Mouse (Mus musculus): ENCODE measurements at regions not wholly inside any gene's neighbourhood (a gene's known extent, or its start where the extent isn't known, plus 50 kb on each side); places are given as distances from the start of the nearest gene placed in this dataset.

DNA sequence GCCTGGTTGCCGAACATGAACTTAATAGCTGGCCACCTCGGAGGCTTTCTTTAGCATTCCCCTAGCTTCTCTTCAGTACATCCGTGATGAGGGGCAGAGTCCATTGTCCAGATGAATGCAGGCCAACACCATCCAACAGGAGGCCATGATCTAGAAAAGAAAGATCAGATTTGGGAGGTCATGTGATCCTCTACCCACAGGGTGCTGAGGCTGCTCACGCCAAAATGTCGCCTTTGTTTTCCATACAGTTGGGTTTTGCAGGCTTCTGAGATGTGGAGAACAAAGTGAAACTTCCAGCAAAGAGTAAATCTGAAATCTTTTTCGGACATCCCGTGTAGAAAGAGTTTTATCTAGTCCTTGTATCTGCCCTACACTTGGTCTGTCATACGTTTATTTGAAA, 55.2 kb upstream of the Zeb2 start:
- TF ChIP-seq CTCF (IDR thresholded peaks at IDR 0.05; ENCODE audit: low read depth), result no peak
- no peak for TF ChIP-seq EP300 (IDR thresholded peaks at IDR 0.05; ENCODE audit: low read depth)
